Mouse (Mus musculus): ENCODE measurements at regions not wholly inside any gene's neighbourhood (a gene's known extent, or its start where the extent isn't known, plus 50 kb on each side); places are given as distances from the start of the nearest gene placed in this dataset.

DNA sequence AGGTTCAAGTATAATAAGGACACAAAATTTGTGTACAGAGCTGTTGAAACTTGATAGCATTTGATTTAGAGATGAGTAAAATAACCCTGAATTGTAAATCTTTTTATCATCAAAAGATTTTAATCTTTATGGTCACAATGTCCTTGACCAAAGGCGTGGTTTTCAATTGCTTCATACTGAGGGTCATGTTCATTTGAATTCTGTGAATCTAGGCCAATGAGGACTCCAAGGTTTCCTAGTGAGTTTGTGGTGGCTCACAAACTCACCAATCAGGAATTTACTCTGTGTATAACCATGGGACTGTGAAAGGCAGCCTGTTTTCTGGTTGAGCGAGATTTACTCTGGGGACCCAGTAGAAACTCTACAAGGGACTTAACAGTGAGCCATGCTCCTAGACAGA lies 1269.2 kb downstream of the Gsdmc2 start:
- TF ChIP-seq POLR2A (IDR thresholded peaks at IDR 0.05; ENCODE audit: low read depth, low read length): no peak
- TF ChIP-seq CTCF (IDR thresholded peaks at IDR 0.05; ENCODE audit: extremely low read depth, insufficient read depth, insufficient read length, insufficient replicate concordance): no peak

All from spleen, adult 2 months (tissue).